Mouse (Mus musculus) small intestine, adult 2 months (tissue): ENCODE measurements at regions not wholly inside any gene's neighbourhood (a gene's known extent, or its start where the extent isn't known, plus 50 kb on each side); places are given as distances from the start of the nearest gene placed in this dataset.

Source experiments
- CTCF ChIP-seq: fragments of 200-500 bp; IDR thresholded peaks from 2 replicates; pipeline ENCODE4 v1.5.1; 2012; ENCODE audit warnings: low read depth, mild to moderate bottlenecking, control low read depth, inconsistent platforms, low read length, moderate library complexity, mixed read lengths; ENCODE audit not compliant: insufficient replicate concordance, insufficient read length; ENCODE audit errors: extremely low read depth
- POLR2A ChIP-seq: fragments of 200-500 bp; IDR thresholded peaks from 2 replicates; pipeline ENCODE4 v1.6.1; 2012; ENCODE audit warnings: low read depth, mild to moderate bottlenecking, control low read depth, inconsistent platforms, low read length, moderate library complexity

- TF ChIP-seq CTCF (no peak), POLR2A (no peak)
Observed at GRCm38 (mm10) chr1:39106372-39106643, 87.2 kb upstream of the Npas2 start.
